Mouse (Mus musculus) cerebral cortex, adult 2 months (tissue): ENCODE results near the gene Il17rc.

Experiments
- WGBS: fragments of 180-500 bp; shearing (Covaris S2); methylation state at CpG from one replicate; pipeline ENCODE4 v1.1.7; 2018; 5-methylcytosine and 5-hydroxymethylcytosine counted together

Il17rc gene

DNA sequence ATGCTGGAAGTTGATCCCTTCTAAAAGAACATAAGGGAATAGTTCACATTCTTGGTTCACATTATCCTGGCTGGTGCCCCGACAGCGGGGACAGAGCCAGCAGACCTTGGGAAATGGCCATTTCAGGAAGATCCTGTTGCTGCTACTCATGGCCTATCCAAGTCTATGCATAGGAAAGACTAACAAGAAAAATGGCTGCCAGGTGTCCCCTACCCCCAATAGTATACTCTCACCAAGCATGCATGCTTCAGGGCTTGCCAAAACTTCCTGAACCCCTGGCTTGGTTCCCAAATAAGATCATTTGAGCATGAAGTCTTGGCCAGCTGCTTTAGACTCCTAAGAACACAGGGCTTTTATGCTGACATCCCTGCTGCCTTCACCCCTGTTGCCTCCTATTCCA lies 19.4 kb upstream of the Il17rc start:
- 44% methylated on average over 2 of the region's 2 CpGs for WGBS

DNA sequence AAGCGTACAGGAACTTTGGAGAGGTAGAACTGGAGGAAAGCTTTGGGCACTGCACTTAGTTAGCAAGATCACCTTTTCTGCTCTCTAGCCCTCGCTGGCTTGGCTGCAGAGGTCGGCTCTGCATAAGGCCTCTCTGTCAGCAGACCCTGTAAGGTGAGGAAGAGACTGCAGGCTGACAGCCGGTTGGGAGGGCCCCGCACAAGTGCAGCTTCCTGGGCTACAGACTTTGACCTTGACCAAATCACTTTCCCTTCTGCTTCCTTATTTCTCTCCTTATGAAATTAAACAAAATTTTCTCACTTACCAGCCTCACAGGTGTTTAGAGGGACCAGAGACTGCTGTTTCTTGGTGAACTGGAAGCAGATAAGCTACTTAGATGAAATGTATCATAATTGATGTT lies 16.2 kb upstream of the Il17rc start:
- WGBS = 76% methylated on average over 5 of the region's 5 CpGs

DNA sequence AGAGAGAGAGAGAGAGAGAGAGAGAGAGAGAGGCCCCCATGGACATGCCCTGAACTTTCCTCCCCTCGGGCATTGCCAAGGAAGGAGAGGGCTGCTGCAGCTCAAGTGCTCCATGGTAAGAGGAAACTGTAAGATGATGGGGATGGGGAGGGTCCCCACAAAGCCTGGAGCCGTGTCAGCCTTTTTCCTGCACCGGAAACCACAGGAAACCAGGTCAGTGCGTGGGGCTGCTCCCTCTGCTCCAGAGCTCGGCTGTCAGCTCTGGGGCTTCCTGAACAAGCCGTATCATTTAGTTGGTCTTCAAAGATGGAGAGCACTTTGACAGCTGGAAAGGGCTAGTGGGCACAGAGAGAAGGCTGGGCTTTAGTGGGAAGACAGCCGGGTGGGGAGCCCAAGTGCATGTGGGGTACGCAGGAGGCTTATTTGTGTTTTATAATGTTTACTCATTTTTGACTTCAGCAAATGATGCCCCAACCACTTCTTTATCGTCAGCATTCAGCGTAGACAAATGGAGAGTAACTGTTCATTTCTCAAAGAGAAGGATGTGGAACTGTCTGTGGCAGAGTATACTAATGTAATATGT lies 13.2 kb upstream of the Il17rc start, which contains the start of gene Il17re:
TSS of gene Il17re (plus strand) at position 533 of the 583 bp plus-strand sequence.
- WGBS = 76% methylated on average over 10 of the region's 10 CpGs

DNA sequence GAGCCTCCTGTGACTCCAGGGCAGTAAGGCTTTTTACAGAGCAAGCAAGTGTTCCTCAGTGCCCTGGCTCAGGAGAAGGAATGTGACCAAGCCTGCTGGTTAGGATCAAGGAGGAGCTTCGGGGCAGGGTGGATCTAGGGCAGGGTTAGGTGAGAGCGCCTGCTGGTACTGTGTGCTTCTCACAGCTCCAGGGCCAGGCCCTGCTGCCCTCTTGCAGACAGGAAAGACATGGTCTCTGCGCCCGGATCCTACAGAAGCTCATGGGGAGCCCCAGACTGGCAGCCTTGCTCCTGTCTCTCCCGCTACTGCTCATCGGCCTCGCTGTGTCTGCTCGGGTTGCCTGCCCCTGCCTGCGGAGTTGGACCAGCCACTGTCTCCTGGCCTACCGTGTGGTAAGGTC lies 12.6 kb upstream of the Il17rc start:
- 76% methylated on average over 10 of the region's 10 CpGs for WGBS

DNA sequence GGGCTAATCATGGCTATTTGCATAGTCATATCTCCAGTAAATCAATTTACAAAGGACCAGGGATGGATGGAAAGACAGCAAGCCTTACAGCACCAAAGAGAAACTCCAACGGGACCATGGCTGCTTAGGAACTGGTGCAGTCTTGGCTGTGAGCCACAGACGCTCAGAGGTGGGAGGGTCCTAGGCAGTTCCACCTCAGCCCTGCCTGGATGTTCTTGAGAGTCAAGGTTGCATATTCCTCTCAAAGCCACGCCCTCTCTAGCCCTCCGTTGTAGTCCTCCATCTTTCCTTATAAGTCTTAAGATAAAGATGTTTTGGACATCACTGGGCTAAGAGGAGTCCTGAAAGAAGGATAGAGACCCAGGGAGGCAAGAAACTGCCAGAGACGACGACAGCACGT lies 7.2 kb upstream of the Il17rc start:
- 71% methylated on average over 7 of the region's 7 CpGs for WGBS

DNA sequence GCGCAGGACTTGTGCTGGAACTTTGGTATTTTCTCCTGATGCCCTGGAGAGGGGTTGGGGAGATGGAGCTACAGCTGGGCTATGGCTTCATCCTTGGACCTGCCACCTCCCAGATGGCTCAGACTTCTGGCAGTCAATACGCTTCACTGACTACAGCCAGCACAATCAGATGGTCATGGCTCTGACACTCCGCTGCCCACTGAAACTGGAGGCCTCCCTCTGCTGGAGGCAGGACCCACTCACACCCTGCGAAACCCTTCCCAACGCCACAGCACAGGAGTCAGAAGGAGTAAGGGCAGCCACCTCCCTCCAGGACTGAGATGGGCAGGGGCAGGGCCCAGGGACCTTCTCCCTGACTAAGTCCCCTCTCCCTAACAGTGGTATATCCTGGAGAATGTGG lies 5.6 kb upstream of the Il17rc start:
- 62% methylated on average over 5 of the region's 5 CpGs for WGBS

DNA sequence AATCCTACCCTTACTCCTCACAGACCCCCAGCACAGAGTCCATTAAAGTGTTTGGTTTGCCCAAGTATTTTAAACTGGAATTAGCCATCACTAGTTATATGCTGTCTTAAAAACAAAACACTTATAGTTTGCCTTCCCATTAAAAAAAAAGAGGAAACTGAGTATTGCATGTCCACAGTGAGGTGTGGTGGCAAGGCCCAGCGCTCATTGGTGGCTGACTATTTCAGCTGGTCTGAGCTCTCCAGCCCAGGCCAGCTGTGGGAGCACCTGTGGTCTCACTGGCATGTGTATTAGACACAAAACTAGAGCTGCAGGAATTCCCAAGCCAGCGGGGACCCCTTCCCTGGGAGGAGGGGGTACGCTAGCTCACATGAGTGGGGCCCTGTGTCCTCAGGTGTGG lies 2.7 kb upstream of the Il17rc start:
- 82% methylated on average over 3 of the region's 3 CpGs for WGBS

DNA sequence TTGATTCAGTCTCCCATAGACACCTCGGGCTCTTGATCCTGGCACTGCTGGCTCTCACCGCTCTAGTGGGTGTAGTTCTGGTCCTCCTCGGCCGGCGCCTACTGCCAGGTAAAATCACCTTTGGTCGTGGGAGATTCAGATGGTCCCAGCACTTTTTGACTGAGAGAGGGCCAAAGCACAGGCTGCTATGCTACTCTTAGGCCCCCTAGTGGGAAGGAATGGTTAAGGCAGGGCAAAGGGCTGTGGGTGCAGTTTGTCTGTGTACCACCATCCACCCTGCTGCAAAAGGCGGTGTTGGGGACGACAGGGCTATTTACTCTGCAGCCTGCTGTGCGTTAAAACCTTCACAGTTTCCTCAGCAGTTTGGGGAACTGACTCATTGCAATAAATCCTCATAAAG lies 2.2 kb upstream of the Il17rc start:
- WGBS = 15% methylated on average over 9 of the region's 9 CpGs

DNA sequence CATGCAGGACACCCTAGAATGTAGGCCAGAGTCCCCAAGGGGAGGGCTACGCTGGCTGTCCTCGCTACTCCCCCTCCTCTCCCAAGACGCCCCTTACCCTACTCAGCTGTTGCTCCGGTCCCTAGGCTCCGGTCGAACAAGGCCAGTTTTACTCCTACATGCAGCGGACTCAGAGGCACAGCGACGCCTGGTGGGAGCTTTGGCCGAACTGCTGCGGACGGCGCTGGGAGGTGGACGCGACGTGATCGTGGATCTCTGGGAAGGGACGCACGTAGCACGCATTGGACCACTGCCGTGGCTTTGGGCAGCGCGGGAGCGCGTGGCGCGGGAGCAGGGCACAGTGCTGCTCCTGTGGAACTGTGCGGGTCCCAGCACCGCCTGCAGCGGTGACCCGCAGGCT lies 1.8 kb upstream of the Il17rc start:
- 2% methylated on average over 31 of the region's 31 CpGs for WGBS

DNA sequence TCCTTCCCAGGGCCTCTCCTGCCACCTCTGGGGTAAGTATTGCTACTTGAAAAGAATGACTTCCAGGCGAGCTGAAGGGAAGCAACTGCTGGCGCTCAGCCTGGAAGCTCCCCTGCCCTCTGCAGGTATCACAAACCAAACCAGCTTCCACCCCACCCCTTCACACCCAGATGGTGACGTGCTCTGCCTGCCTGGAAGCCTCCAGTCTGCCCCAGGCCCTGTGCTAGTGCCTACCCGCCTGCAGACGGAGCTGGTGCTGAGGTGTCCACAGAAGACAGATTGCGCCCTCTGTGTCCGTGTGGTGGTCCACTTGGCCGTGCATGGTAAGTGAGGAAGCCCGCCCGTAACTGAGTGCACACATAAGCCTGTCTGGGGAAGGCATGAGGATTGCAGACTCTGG lies 834 bp downstream of the Il17rc start:
- 87% methylated on average over 10 of the region's 10 CpGs for WGBS

DNA sequence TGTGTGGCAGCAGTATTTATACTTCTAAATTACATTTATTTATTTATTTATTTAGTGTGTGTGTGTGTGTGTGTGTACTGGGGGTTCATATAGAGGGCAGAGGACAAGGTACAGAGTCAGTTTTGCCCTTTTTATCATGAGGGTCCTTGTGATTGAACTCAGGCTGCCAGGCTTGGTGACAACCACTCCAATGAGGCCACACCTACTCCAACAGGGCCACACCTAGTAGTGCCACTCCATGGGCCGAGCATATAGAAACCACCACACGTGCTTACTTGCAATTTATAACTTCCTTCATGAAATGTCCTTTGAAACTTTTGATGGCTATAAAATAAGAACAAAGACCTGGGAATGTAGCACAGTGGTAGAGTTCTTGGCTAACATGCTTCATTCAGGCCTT lies 2.0 kb downstream of the Il17rc start:
- 93% methylated on average over 2 of the region's 2 CpGs for WGBS

DNA sequence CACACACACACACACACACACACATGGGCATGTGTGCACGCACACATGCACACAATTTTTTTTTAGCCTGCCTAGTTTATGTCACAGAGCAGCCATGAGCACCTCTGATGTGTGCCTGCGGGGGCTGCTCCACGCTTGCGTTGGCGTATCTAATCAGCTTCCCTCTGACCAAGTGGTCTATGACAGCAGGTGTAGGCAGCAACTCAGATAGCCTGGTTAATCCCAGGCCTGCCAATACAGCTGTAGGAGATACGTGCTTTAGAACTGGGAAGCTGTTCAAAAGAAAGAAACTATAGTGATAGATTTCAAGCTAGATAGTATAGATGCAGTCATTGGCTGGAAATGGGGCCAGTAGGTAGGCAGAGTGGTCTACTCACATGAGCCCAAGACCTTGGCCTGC lies 2.5 kb downstream of the Il17rc start:
- 88% methylated on average over 6 of the region's 6 CpGs for WGBS

DNA sequence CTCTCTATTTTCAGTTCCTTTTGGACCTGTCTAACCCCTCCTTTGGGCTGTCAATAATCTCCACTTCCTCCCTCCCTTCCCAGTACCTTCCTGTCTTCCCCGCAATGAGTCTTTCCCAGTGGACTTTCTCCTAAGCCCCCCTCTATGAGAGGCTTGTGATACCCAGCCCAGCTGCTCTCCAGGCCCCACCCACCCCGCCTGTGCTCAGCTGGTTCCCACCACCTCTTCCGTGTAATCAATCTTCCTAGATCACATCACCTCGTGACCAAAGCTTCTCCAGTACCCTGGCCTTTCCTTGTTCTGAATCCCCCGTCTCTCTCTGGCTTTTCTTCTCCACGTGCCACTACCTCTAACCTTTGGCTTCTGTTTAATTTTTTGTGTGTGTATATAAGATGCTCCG lies 6.1 kb downstream of the Il17rc start:
- WGBS = 79% methylated on average over 7 of the region's 7 CpGs

DNA sequence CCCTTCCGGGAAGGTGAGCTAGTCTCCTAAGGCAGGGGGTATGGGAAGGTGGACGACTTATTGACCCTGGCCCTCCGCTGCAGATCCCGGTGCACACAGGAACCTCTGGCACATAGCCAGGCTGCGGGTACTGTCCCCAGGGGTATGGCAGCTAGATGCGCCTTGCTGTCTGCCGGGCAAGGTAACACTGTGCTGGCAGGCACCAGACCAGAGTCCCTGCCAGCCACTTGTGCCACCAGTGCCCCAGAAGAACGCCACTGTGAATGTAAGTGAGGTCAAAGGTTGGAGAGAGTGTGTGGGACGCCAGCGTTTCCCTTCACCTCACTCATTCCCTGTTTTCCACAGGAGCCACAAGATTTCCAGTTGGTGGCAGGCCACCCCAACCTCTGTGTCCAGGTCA lies 7.7 kb downstream of the Il17rc start:
- WGBS = 84% methylated on average over 10 of the region's 10 CpGs

DNA sequence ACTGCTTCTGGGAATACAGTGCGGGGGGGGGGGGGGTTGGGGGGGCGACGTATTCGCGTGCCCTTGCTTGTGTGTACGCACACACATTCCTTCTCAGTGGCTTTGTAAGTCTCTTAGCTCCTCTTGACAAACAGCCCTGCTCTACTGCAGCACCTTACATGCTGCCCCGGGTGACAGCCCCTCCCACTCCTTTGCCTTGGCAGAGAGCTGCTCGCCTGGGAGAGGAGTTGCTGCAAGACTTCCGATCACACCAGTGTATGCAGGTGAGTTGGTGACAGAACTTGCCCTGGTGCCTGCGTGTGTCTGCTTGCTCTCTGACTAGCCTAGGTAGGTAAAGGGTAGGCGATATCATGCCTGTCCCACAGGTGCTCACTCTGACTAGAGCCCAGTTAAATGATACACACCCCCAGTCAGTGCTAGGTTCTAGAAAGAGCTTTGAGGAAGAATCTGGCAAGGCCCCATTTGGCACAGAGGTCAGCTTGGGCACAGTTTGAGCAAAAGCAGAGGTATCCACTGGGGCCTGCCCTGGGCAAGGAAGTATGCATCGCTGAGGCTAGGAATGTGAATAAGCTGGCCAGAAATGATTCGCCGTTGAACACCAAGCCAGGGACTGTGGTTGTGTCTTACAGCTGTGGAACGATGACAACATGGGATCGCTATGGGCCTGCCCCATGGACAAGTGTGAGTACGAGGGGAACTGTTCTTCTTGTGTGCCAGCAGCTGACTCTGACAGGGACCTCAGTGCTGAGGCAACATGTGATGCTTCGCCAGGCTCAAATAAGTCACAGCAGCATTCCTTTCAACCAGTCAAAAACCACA lies 9.5 kb downstream of the Il17rc start:
- 65% methylated on average over 18 of the region's 18 CpGs for WGBS

DNA sequence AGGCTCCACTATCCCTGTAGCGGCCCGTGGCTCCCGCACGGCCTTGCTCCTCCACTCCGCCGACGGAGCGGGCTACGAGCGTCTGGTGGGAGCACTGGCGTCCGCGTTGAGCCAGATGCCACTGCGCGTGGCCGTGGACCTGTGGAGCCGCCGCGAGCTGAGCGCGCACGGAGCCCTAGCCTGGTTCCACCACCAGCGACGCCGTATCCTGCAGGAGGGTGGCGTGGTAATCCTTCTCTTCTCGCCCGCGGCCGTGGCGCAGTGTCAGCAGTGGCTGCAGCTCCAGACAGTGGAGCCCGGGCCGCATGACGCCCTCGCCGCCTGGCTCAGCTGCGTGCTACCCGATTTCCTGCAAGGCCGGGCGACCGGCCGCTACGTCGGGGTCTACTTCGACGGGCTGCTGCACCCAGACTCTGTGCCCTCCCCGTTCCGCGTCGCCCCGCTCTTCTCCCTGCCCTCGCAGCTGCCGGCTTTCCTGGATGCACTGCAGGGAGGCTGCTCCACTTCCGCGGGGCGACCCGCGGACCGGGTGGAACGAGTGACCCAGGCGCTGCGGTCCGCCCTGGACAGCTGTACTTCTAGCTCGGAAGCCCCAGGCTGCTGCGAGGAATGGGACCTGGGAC lies 11.4 kb downstream of the Il17rc start:
- 3% methylated on average over 65 of the region's 65 CpGs for WGBS

DNA sequence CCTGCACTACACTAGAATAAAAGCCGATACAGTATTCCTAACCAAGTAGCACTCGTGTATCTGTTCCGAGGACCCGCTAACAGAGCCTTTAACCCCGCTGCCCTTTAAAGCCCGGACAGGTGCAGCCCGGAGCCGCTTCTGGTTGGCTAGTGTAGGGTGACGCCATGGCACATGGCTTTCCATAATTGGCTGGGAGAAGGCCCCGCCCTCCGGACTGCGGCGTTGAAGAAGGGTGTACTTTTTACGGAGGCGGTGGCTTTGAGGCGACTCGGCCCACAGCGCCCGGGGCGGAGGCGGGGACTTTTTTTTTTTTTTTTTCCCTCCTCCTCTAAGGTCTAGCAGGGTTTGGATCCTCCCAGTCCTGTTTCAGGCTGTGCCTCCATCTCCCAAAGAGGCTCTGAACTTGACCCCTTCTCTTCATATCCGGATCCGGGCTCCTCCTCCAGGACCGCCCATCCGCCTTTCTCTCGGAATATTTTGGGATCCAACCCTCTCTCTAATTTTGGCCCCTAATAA lies 11.9 kb downstream of the Il17rc start, which contains the start of gene Creld1:
TSS of gene Creld1 (plus strand) at position 198 of the 516 bp plus-strand sequence.
- under 1% methylated on average over 26 of the region's 26 CpGs for WGBS

DNA sequence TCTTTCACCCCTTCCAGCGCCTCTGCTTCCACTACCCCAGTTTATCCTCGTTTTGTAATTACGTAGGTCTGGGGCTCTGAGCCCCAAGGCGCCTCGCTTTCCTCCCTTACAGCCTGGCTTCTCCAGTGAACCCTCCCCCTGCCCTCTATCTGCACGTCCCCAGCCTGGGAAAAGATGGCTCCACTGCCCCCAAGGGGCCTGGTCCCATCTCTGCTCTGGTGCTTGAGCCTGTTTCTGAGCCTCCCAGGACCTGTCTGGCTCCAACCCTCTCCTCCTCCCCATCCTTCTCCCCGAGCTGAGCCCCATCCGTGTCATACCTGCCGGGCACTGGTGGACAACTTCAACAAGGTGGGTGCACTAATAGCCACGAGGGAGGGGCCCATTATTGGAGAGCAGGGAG lies 12.5 kb downstream of the Il17rc start:
- 6% methylated on average over 10 of the region's 10 CpGs for WGBS

DNA sequence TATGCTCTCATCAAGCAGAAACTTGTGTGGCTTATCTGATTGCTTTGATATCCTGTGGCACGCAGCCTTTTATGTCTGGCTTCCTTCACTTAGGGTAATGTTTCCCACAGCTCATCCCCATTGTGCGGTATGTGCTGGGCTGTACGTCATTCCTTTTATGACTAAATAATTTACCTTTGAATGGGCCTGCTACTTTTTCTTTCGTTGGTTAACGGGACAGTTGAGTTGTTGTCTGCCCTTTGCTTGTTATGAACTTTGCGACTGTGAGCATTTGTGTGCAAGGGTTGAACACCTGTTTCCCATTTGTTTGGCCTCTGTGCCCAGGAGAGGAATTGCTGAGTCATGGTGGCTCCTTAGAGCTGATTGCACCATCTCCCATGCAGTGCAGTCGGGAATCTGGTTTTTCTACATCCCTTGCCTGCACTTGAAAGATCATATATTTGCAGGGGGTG lies 15.9 kb downstream of the Il17rc start:
- WGBS = 31% methylated on average over 7 of the region's 7 CpGs

DNA sequence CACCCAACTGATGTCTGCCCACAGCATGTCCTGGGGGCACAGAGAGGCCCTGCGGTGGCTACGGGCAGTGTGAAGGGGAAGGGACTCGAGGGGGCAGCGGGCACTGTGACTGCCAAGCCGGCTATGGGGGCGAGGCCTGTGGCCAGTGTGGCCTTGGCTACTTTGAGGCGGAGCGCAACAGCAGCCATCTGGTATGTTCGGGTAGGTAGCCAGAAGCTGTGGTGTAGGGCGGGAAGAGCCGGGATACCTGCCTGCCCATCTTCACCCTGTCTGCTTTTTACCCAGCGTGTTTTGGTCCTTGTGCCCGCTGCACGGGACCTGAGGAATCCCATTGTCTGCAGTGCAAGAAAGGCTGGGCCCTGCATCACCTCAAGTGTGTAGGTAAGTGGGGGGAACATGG lies 18.2 kb downstream of the Il17rc start:
- WGBS = 94% methylated on average over 14 of the region's 14 CpGs

DNA sequence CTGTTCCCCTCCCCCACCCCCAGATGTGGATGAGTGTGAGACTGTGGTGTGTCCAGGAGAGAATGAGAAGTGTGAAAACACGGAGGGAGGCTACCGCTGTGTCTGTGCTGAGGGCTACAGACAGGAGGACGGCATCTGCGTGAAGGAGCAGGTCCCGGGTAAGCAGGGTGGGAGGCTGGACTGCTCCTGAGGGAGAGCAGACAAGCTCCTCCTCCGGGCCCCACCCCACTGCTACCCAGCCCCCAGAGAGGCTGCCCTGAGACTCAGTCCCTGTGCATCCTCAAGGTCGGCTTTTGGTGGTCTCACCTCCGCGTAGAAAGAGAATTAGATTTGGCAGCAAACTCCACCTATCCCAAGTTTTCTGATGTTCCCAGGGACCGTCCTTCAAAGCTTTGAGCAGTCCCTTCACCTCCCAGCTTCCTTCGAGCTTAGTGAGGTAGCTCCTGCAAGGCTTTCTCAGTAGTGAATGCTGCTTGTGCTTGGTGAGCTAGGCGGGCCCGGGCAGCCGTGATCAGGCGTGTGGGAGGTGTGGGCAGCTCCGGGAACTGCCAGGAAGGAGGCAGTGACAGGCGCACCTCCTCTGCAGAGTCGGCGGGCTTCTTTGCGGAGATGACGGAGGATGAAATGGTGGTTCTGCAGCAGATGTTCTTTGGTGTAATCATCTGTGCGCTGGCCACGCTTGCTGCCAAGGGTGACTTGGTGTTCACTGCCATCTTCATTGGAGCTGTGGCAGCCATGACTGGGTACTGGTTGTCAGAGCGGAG lies 21.1 kb downstream of the Il17rc start:
- 51% methylated on average over 24 of the region's 24 CpGs for WGBS

DNA sequence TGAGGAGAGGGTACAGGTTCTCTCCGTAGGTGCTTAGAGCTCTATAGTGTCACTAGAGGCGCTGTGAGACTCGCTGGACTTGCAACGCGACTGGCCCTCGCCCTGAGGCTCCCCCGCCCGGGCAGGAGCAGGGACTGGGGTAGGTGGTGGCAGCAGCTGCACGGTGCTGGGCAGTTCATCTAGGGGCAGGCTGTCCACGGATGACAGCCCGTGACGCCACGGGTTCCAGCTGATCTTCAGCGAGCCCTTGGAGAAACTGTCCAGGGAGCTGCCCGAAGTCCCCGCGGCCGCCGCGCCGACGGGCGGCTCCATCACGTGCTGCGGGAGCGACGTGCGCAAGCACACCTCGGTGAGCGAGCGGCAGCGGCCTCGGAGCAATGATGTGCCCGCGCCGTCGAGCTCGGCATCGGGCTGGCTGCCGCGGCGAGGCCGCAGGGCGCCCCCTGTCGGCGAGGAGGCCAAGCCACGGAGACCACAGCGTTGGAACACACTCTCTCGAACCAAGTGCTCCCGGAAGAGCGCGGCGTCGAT lies 23.1 kb downstream of the Il17rc start:
- 4% methylated on average over 54 of the region's 54 CpGs for WGBS
